Mouse (Mus musculus) kidney, adult 8-10 months (tissue): ENCODE data around the gene Pm20d1.

Source experiments
- DNase-seq, 2 experiments: peaks; one replicate each; pipeline ENCODE4 v3.0.0; 2022

Gene Pm20d1

DNA sequence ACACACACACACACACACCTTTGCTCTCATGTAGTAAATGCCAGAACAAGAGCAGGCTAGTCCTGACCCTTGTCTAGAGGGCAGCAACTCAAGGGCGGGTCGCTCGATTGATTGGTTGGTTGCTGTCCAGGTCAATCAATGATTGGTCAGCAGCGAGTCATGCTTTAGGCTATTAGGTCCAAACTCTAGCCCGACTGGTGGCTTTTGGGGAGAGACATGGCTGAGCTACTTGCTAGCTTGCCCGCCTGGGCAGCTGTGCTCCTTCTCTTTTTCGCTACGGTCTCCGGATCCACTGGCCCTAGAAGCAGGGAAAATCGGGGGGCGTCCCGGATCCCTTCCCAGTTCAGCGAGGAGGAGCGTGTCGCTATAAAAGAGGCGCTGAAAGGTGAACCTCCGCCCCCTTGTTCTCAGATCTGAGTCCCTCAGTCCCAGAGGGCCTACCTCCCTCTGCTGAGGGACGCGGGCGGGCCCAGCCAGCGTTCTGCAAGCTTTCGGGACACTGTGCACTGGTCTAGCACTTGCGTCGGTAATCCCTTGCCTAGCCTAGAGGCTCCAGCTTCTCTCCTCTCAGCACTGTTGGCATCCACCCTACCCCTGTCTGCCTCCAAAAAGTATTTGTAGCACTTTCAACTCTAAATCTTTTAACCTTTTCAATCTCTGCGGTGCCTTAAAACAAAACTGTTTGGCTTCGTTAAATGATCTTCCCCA is at the start of gene Pm20d1:
TSS of gene Pm20d1 (plus strand) at position 180 of the 708 bp plus-strand sequence.
- DNase-seq, result peak; percentile 91 to 92

DNA sequence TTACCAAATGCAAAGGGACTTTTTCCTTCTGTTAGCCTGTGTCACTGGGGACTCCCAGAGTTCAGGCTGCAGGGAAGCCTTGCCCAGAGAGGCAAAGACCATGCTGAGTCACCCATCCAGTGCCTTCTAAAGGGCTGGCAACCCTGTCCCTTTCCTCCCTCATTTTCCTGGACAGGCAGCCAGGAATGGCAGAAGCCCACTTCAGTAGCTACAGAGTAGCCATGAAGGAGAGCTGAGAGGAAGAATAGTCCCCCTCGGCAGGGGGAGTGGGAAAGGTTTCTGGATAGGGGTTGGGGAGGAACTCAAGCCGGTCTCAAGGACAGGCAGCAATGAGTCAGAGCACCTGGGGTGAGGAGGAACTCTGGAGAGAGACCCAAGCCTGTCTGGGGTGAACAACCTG is 49.4 kb upstream of the Pm20d1 start:
- DNase-seq, result no peak

DNA sequence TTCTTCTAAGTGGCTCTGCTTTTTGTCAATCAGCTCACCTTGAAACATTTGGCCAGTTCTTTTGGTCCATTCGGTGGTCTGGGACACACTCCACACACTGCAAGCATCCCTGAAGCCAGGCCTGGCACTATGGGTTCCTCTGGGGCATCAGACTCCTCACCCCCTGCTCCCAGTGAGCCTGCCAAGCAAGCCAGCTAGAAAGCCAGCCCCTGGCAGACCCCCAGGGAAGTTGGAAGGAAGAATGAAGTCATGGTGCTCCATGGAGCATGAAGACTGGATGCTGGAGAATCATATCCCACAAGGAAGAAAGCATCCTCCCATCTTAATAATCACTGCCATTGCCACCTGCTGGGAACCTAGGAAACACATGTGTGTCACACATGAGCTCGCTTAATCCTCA is 48.5 kb upstream of the Pm20d1 start:
- no peak for DNase-seq

DNA sequence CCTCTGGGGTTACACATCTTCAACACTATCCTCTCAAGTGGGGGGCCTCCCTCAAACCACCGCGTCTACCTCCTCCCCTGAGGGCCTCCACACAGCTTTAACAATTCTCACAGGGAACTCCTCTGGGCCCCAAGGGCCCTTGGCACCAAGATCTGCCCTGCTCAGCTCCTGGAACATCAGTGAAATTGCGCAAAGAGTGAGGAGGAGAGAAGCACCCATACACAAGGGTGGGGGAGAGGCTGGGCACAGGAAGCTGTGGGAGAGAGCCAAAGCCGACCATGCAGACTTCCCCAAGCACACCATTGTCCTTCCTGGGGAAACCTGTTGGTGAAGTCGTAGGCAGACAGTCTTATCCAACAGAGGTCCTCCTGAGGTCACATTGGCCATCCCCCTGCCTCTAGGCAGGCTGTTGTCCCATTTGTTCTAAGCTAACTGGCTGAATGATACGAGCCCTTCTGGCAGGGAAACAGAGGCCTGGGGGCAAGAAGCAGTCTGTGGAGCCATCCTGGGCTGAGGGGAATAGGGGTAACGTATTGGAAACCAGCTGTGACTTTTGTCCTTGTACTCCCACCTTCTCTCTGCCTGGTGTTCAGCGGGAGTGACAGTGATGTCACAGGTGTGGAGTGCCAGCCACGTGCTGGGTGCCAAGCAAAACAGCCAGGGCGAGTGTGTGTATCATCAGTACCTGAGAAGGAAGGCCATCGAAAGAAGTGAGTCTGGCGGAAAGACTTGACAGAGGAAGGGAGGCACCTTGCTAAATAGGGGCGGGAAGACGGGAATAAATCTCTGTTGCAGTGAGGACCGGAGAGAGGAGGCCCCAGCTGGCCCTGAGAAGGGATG is 47.3 kb upstream of the Pm20d1 start:
- DNase-seq, result no peak

DNA sequence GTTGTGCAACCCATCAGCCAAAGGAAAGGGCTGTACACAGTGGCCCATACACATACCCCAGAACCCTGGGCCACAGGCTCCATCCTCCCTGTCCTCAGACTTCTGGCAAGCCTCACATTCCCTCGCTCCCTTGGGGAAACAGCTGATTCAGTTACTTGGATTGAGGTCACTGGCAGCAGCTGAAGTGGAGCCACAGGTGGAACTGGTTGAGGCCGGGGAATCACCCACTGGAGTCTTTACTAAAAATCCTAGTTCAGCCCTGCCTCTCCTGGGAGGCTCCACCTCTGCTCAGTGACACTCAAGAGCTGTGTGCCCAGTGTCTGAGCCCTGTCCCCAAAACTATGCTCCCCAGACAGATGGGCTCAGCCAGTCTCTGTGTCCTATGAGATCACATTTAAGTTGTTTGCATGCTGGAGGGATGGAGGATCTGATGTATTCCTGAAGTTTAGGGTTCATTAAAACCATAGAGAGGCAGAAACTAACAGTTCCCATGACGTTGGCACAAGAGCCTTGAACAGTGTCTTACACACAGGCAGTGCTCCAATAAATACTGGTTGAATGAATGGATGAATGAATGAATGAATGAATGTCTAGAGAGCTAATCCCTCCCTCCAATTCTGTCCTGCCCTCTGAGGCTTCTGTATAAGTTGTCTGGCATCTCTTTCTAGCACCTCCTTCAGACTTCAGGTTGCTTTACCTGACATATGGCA is 45.8 kb upstream of the Pm20d1 start:
- DNase-seq, result no peak

DNA sequence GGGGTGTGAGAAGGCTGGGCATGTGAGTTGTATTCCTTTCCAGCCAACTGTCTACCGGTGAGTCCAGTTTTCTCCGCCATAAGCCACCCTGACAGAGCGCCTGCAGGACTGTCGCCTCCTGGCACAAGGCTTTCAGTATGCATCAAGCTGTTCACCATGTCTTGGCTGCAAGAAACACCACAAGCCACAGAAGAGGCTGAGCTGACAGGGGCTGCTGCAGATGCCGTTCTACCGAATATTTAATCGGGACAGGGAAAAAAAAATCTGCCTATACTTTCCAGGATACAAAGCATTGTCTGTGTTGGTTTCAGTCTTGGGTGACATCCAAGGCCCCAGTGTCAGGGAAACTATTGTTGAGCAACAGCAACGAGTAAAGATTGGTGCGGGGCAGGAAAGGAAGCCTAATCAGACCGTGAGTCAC is 45.3 kb upstream of the Pm20d1 start:
- no peak for DNase-seq

DNA sequence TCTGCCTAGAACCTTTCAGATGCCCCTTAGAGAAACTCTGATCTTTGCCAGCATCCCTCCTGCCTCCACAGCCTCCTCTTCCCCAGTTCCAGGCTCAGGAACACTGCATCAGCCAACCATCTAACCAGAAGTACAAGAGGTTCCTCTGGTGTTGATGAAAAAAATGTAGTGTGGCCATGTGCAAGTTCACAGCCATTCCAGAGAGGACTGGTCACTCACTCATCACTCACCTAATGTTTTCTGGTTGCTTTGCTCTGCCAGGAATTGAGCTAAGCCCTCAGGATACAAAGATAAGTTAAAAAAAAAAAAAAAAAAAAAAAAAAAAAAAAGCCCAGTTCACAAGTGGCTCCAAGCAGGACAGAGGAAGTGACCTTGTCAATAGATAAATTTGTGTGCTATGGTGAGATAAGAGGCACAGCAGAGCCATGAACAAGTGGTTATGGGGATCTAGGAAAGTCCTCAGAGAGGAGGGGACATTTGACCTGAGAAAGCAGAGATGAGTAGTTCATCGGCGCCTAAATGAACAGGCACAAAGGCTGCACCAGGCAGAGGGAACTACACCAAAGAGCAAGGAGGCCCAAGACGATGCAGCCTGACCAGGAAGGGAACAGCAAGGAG is 42.9 kb upstream of the Pm20d1 start:
- no peak for DNase-seq

DNA sequence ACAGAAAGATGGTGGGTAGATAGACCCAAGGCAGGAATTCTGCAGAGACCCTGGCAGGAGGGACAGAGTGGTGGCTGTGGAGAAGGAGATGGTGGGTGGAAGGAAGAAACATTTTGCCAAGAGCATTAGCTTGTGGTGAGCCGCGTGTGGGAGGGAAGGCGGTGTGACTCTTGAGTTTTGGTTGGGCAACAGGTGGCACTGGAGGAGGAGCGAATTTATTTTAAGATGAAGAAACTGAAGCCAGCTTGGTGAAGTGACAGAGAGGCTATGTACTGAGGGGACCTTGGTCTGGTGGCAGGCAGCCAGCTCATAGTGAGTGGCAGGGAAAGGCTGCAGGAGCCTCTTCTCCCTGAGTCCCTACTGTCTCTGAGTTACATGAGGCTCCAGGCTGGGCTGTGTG is 42.3 kb upstream of the Pm20d1 start:
- peak in 1 of 2 experiments; percentile 27 for DNase-seq

DNA sequence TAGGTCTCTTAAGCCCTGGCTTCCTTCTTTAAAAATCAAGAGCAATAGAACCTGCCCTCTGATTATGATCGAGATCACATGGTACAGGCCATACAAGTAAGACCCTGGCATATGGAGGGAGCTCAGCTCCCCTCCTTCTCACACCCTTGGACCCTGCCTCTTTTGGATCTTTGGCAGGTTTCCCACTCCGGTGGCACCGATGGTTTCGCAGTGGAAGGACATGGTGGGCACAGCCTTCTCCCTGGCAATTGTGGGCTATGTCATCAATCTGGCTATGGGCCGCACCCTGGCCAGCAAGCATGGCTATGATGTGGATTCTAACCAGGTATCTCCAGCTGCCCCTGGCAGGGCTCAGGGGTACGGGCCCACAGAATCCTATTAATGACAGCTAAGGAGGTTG is 40.0 kb upstream of the Pm20d1 start:
- no peak for DNase-seq

DNA sequence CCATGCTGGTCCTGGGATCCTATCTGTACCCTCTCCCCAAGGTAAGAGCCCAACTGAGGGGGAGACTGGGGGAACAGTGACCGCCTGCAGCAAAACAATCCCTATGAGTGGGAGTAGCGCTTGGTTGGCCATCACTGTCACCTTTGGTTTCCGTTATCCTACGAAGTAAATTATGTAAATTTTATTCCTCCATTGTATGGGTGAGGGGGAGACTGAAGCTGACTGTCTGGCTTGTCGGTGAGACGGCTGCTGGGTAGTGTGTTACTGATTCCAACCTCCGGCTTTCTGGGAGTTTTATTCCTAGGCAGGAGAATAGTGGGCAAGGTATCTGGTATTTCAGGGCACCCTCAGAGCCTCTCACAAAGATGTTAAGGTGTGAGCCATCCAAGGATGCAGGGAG is 38.4 kb upstream of the Pm20d1 start:
- DNase-seq, result no peak

DNA sequence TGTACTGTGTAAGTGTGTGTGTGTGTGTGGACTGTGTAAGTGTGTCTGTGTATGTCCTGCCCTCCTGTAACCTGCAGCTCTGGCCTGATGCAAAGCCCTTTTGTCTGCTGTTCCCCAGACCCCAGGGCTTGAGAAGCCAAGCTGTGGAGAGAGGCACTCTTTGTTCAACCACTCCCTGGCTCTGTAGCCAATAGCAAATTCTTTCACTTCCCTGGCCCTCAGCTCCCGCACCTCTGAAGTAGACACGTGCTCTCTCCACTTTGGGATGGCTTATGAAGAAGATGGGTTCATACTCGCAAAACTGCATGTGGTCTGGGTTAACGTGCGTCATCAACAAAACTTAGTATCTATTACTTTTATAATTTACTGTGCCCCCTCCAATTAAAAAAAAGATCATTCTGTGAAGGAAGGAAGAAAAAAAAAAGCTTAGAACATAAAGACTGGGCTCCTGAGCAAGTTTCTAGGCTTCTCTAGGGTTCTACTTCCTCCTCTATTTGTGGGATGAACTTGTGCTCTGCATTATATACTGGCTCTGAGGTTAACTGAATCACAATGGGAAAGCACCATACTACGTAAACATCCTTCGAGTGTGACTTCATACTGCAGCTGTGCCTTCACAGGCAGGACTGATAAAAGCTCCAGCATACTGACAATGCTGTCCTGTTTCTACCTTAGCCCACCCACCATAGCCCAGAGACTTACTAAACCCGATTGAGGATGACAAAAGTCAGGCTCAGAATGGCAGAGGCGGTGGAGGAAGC is 37.3 kb upstream of the Pm20d1 start:
- no peak for DNase-seq

DNA sequence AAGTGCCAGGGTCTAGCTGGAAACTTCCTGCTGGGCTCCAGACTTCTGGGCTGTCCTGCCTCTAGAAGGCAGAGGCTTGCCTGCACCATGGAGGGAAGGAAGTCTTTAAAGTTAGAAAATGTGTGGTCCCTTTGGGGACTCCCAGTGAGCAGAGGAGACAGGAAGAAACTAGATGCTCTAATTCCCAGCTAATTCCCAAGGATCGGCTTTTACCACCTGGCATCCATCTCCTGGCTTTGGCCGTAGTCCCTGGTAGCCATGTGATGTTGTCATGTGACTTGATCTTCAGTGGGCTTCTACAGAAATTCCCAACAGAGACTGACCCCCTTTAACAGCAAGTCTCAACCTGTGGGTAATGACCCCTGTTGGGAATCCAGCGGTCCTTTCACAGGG is 36.8 kb upstream of the Pm20d1 start:
- no peak for DNase-seq

DNA sequence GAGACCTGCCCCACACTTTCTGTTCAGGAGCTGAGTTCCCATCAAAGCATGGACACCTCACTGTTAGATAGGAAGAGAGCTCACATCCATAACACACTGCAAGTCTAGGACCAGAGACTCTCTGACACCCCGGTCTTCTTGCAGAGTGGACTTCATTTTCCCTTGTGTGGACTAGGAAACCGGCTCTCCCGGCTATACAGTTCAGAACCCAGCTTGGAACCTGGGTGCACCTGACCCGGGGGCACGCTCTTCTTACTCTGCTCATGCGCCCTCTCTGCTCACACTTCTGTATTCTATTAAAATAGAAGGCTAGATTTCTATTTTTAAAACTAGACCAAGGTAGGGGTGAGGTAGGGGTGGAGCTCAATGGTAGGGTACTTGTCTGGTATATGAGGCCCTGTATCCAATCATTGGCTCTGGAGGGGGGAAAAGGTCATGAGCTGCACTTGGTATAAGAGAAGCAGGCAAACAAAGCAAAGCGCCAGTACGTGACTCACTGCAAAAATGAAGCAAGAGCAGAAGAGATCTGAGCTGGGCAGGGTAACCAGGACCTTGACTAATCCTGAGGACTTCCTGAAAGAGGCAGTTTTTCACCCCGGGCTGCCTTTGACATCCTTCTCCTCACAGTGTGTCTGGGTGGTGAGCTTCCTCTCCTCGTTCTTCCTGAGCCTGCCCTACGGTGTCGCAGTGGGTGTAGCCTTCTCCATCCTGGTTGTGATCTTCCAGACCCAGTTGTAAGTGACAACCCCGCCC is 35.9 kb upstream of the Pm20d1 start:
- DNase-seq, result no peak

DNA sequence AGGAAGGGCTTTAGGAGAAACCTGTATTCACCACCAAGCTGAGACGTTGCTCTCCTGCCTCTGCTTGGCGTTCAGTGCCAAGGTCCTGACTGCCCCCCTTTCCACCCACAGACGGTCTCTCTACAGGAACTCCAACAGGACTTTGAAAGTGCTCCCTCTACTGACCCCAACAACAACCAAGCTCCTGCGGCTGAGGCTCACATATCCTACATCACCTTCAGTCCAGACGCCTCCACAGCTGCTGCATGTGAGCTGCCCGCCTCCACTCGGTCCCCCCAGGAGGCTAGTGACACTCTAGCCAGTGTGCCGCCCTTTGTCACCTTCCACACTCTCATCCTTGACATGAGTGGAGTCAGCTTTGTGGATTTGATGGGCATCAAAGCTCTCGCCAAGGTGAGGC is 33.5 kb upstream of the Pm20d1 start:
- no peak for DNase-seq

DNA sequence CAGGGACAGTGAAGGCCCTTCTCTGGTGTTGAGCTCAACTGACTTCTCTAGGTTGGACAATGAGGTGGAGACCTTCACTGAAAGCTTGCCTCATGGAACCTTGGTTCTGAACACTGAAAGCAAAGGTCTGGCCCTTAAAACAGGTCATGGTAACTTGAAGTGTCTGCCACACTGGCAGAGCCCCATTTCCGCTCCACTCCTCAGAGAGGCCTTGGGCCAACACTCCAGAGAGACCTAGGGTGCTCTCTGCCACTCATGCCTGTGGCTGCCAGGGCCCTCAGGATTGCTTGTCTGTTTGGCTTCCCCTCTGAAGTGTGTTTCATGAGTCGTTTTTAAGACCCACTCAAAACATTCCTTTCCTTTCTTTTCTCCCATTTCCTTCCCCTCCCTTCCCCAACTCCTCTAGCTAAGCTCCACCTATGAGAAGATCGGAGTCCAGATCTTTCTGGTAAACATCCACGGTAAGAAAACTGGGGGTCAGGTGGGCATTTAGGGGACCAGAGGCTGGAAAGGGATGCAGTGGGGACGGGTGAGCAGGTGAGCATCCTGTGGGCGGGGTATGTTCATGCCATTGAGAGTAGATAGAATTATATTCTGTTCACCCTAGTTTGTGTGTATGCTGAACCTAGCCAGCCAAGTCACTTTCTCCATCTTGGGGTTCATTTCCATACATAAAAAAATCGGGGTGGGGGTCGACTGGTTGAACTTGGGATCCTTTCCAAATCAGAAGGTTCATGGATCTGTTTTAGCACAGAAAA is 32.4 kb upstream of the Pm20d1 start:
- no peak for DNase-seq

DNA sequence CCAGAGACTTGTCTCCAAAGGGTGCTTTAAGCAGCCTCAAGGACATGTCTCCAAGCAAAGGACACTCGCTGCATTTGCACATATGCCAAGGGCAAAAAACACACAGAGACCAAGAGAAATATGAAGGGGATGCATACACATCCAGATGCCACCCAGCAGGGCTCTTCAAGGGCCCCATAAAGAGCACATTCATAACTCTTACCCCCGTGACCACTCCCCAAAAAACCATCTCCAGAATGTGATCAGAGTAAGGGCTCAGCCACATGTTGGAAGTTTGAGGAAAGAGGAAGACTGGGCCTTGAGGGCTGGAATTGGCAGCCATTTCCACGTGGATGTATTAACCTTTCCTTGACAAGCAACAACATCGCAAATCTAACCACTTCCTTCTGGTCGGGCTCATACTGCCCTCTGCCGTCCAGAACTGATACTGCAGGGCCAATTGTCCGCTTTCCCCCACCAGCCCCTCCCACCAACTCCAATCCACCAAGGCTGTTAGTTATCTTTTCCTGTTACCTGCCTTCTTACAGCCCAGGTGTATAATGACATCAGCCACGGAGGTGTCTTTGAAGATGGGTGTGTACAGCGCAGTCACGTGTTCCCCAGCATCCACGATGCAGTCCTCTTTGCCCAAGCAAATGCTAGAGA is 31.7 kb upstream of the Pm20d1 start:
- DNase-seq, result peak; percentile 55 to 85

DNA sequence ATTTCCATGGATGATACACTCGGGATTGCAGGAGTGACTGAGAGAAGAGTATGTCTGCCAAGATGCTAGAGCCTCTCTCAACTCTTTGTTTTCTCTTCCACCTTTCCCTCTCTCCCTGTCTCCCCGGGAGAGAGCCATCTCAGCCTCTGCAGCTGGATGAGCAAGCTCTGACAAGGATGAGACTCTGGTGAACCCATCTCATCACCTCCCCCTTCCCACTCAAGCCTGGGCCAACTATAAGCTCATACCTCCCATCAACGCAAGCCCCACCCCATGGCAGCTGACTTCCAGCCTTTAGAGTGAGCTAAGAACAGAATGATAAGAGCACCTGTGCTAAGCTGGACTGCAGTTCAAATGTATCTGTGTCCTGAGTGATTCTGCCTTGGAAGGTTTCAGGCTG is 27.9 kb upstream of the Pm20d1 start:
- no peak for DNase-seq

DNA sequence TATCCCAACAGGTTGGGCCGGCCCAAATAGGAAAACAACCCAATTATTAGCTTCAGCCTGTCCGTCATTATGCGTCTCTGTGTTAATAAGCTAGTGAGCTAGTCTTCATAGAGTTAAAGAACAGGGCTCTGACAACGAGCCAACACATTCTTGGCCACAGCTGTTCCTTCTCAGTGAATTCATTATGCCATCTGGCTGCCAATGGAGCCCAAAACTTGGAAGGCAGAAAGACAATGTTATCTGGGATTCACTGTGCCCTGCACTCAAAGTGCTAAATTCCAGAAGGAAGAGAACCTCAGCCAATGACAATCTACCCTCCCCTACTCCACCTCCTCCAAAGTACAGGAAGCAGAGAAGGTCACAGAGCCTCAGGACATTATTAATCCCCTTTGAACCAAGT is 26.5 kb upstream of the Pm20d1 start:
- peak; percentile 79 to 85 for DNase-seq

DNA sequence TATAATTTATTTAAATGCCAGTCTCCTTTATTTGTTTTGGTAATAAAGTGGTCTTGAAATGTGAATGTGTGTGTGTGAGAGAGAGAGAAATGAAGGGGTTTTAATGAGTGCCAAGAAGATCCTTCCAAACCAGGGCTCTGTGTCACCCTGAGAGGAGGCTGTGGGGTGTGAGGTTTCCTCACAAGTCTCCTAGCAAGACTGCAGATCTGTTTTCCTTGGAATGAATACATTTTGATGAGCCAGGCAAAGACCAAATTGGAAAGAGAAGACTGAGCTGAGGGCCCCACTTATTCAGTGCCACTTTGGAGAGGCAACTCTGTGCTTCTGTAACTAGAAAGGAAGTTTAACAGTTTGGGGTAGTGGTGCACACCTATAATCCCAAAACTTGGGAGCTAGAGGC is 25.7 kb upstream of the Pm20d1 start:
- no peak for DNase-seq

DNA sequence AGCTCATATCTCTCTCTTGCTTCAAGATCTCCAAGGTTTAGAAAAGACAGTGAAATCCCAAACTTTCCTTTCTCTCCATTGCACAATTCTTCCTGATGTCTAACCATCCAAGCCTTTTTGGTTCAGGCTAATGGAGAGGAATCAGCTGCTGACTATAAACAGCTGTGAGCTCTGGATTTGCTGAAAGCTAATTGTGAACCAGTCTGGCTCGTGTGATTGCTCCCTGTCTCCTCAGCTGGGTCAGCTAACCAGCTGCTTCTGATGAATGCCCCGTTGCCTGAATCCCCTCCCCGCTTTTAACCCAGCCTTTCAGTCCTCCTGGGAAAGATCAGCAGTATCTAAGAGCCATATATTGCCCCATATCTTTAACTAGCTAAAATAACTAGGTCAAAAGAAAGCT is 2.6 kb upstream of the Pm20d1 start:
- no peak for DNase-seq
